Mouse (Mus musculus): Measurements from ENCODE around the gene Aurka. TPM values are rescaled to one million over a fixed set of nuclear protein-coding genes. Genes with fewer than 3 reads are reported as not detected.

The Aurka gene
- polyA plus RNA-seq, 1 experiment from 2014 or later: 165 TPM

DNA sequence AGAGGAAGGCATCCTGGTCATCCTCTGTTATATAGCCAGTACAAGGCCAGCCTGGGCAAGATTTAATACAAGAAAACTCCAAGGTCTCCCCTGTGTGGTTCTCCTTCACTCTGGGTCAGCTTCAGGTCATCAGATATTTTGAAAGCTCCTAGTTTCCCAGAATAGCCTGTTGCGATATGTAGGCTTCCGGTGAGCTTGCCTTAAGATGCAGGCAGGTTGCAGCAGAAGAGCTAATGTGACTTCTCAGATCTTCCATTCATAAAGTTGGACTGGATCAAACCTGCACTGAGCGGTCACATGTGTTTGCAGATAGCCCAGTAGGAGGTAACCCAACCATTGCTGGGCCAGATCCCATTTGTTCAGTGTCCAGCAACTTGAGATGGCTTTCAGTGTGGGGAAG is 14.4 kb upstream of the Aurka start:
- DNase-seq (no peak), ATAC-seq (ENCODE audit: insufficient read depth) (no peak)
- Histone ChIP-seq H3K9ac (no peak overlapping the region), H3K4me3 (ENCODE audit: low read depth, low read length) (no peak overlapping the region), H3K9me3 (ENCODE audit: low read depth, low read length) (no peaks in the 10 kb centered on the region), H3K27me3 (ENCODE audit: insufficient read depth, low read length) (no peaks in the 10 kb centered on the region), H3K27ac (ENCODE audit: low read depth) (no peak overlapping the region), H3K36me3 (ENCODE audit: insufficient read depth) (peaks cover 24% of the 10 kb centered on the region), H3K4me1 (ENCODE audit: insufficient read depth) (no peaks in the 10 kb centered on the region), H3K4me2 (no peak overlapping the region)
- 88% methylated on average over 3 of the region's 3 CpGs for WGBS
- TF ChIP-seq CTCF (IDR thresholded peaks at IDR 0.05; ENCODE audit: low read depth): no peak

DNA sequence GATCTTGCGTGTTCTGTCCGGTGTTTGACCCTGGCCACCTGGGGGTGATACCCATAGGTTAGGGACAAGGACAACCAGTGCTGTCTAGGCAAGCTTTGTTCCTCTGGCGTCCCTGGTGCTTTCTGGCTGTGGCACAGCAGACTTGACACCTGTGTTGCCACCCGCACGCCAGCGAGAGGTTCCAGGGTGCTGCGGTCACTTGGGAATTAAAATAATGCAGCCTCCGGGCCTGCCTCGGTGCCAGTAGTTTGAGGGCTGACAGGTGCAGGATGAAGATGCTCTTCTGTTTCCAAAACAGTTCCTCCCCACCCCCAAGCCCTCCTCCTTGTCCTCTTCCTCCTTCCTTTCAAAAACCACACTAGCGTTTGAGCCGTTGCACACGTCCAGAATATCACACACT is 11.6 kb upstream of the Aurka start:
- no peaks in the 10 kb centered on the region for H3K27me3 ChIP-seq (ENCODE audit: insufficient read depth, low read length)
- 75% methylated on average over 12 of the region's 12 CpGs for WGBS
- H3K36me3 ChIP-seq (ENCODE audit: insufficient read depth): peaks cover 52% of the 10 kb centered on the region
- H3K9ac ChIP-seq: no peak overlapping the region
- no peaks in the 10 kb centered on the region for H3K4me1 ChIP-seq (ENCODE audit: insufficient read depth)
- no peak overlapping the region for H3K27ac ChIP-seq (ENCODE audit: low read depth)
- H3K4me3 ChIP-seq (ENCODE audit: low read depth, low read length): no peak overlapping the region
- no peak for TF ChIP-seq CTCF (IDR thresholded peaks at IDR 0.05; ENCODE audit: low read depth)
- no peak overlapping the region for H3K4me2 ChIP-seq
- no peak for ATAC-seq (ENCODE audit: insufficient read depth)
- no peaks in the 10 kb centered on the region for H3K9me3 ChIP-seq (ENCODE audit: low read depth, low read length)
- no peak for DNase-seq

DNA sequence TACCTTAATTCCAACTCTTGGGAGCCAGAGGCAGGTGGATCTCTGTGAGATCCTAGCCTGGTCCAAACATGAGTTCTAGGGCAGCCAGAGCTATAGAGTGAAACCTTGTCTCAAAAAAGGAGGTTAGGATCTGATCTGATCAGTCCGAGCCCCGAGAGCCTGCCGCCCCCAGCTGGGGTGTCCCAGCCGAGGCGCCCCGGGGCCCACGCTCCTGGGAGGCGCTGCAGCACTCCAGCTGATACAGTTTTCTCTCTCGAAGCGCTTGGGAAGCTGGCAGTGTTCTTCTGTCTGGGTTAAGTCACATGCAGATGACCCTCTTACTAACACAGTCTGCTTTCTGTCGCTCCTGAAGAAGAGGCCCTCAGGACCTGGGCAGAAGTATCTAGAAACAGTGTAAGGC is 11.0 kb upstream of the Aurka start:
- Histone ChIP-seq H3K36me3 (ENCODE audit: insufficient read depth) (peaks cover 58% of the 10 kb centered on the region), H3K9me3 (ENCODE audit: low read depth, low read length) (no peaks in the 10 kb centered on the region), H3K27ac (ENCODE audit: low read depth) (no peak overlapping the region), H3K4me3 (ENCODE audit: low read depth, low read length) (no peak overlapping the region), H3K27me3 (ENCODE audit: insufficient read depth, low read length) (no peaks in the 10 kb centered on the region), H3K4me1 (ENCODE audit: insufficient read depth) (no peaks in the 10 kb centered on the region), H3K4me2 (no peak overlapping the region), H3K9ac (no peak overlapping the region)
- ATAC-seq (ENCODE audit: insufficient read depth): no peak
- TF ChIP-seq CTCF (IDR thresholded peaks at IDR 0.05; ENCODE audit: low read depth): no peak
- no peak for DNase-seq
- WGBS: 87% methylated on average over 11 of the region's 11 CpGs

DNA sequence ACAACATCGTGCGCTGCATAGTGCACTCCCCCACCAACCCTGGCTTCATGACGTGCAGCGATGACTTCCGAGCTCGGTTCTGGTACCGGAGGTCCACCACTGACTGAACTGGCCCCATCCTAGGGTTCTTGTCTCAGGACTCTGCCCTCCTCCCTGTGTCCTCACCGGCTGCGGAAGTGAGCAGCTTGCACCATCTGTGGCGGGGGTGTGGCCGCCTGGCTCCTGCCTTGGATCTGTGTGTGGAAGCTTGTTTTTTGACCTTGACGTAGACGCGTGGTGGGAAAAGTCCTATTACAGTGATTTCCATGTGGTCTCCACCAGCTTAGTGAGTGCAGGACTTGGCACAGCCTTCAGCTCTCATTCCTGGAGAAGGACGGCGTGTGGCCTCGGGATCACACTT is 10.2 kb upstream of the Aurka start:
- Histone ChIP-seq H3K9ac (no peak overlapping the region), H3K27me3 (ENCODE audit: insufficient read depth, low read length) (no peaks in the 10 kb centered on the region), H3K4me1 (ENCODE audit: insufficient read depth) (no peaks in the 10 kb centered on the region), H3K9me3 (ENCODE audit: low read depth, low read length) (no peaks in the 10 kb centered on the region), H3K4me3 (ENCODE audit: low read depth, low read length) (no peak overlapping the region), H3K4me2 (no peak overlapping the region), H3K36me3 (ENCODE audit: insufficient read depth) (peaks cover 66% of the 10 kb centered on the region), H3K27ac (ENCODE audit: low read depth) (no peak overlapping the region)
- no peak for ATAC-seq (ENCODE audit: insufficient read depth)
- WGBS: 92% methylated on average over 17 of the region's 17 CpGs
- no peak for TF ChIP-seq CTCF (IDR thresholded peaks at IDR 0.05; ENCODE audit: low read depth)
- DNase-seq: no peak

DNA sequence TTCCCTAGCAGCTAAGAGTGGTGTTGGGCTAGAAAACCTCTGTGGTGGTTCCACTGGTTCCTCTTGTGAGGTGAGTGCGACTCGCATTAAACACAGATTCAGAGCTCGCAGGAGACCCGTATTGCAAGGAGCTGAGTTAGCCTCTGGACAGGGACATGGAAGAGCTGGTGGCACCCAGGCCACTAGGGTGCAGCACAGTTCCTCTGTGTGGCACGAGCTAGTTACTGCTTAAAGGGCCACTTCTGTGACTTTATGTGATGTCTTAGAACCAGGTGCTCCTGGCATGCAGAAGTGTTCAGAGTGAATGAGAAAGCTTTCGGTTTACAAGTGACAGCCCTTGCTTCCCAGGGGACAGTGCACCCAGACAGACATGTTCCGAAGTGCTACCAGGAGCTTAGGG is 8.0 kb upstream of the Aurka start:
- TF ChIP-seq CTCF (IDR thresholded peaks at IDR 0.05; ENCODE audit: low read depth): peak; percentile 70
- Histone ChIP-seq H3K4me2 (no peak overlapping the region), H3K4me3 (ENCODE audit: low read depth, low read length) (no peak overlapping the region), H3K4me1 (ENCODE audit: insufficient read depth) (no peaks in the 10 kb centered on the region), H3K9ac (no peak overlapping the region), H3K27me3 (ENCODE audit: insufficient read depth, low read length) (no peaks in the 10 kb centered on the region), H3K36me3 (ENCODE audit: insufficient read depth) (peaks cover 88% of the 10 kb centered on the region), H3K27ac (ENCODE audit: low read depth) (no peak overlapping the region), H3K9me3 (ENCODE audit: low read depth, low read length) (no peaks in the 10 kb centered on the region)
- ATAC-seq (ENCODE audit: insufficient read depth): no peak
- peak; percentile 76 for DNase-seq
- WGBS: 71% methylated on average over 7 of the region's 7 CpGs

DNA sequence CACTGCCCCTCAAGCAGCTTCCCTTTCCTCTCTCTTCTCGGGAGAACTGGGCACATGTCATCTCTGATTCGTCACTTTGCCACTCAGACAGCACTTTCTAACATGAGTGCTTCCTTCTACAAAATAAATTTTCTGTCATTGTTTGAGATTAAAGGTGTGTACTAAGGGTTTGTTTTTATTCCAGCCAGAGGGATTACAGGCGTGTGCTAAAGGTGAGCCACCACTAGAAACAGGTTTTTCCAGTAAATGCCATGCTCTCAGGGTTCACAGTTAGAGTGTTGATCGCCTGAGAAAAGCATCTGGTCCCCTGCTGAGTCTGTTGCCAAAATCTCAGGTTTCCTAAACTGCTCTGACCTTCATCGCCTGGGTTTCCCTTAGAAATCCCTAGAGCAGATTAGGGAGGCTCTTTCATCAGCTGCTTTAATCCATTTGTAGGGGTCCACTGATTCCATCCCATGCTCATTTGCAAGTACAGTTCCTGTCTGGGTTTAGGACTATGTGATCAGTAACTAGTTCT is 6.7 kb upstream of the Aurka start:
- H3K27ac ChIP-seq (ENCODE audit: low read depth): no peak overlapping the region
- WGBS: 51% methylated on average over 5 of the region's 5 CpGs
- no peak overlapping the region for H3K4me2 ChIP-seq
- H3K36me3 ChIP-seq (ENCODE audit: insufficient read depth): peaks cover 94% of the 10 kb centered on the region
- no peaks in the 10 kb centered on the region for H3K27me3 ChIP-seq (ENCODE audit: insufficient read depth, low read length)
- ATAC-seq (ENCODE audit: insufficient read depth): no peak
- no peak overlapping the region for H3K4me3 ChIP-seq (ENCODE audit: low read depth, low read length)
- H3K4me1 ChIP-seq (ENCODE audit: insufficient read depth): no peaks in the 10 kb centered on the region
- no peak overlapping the region for H3K9ac ChIP-seq
- no peaks in the 10 kb centered on the region for H3K9me3 ChIP-seq (ENCODE audit: low read depth, low read length)
- DNase-seq: no peak
- TF ChIP-seq CTCF (IDR thresholded peaks at IDR 0.05; ENCODE audit: low read depth): no peak

DNA sequence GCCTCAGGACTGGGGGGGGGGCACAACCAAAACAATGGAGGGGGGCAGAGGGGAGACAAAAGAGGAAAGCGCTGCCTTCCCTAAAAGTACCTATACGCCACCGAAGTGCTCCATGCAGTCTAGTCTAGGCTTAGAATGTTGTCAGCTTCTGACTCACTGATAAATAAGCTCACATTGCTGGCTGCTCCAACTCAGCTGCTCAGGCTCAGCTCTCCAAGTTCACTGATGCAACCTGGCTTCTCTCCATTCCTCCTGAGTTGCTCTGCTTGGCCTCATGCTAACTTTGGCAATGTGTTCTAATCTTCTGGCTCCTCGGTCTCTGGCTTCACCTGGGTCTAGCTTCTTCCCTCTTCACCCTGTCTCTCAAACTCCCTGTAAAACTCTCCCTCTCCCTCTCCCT is 6.2 kb upstream of the Aurka start:
- WGBS: 80% methylated on average over 4 of the region's 4 CpGs
- DNase-seq (no peak), ATAC-seq (ENCODE audit: insufficient read depth) (no peak)
- Histone ChIP-seq H3K27ac (ENCODE audit: low read depth) (no peak overlapping the region), H3K36me3 (ENCODE audit: insufficient read depth) (peaks cover 89% of the 10 kb centered on the region), H3K4me1 (ENCODE audit: insufficient read depth) (peaks cover 3% of the 10 kb centered on the region; the same call in 1 of the 2 replicates), H3K9ac (no peak overlapping the region), H3K9me3 (ENCODE audit: low read depth, low read length) (no peaks in the 10 kb centered on the region), H3K27me3 (ENCODE audit: insufficient read depth, low read length) (no peaks in the 10 kb centered on the region), H3K4me2 (no peak overlapping the region), H3K4me3 (ENCODE audit: low read depth, low read length) (no peak overlapping the region)
- TF ChIP-seq CTCF (IDR thresholded peaks at IDR 0.05; ENCODE audit: low read depth): no peak

DNA sequence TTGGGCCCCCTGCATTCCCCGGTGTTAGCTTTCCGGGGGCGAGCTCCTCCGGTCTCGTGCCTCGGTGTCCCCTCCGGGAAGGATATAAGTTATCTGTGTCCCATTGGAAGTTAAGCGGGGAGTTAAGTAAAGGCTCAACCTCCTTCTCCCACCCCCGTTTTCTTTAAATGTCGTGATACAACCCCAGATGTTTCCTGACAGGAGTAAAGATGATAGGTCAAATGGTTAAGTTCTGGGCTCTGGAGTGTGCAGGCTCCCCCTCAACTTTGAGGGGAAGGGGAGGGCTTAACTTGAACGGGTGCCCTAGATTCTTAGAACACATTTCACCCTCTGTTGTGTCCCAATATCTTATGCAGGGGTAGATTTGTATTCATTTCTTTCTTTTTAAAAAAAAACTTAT is 923 bp upstream of the Aurka start:
- Histone ChIP-seq H3K36me3 (ENCODE audit: insufficient read depth) (peaks cover 58% of the 10 kb centered on the region), H3K27me3 (ENCODE audit: insufficient read depth, low read length) (no peaks in the 10 kb centered on the region), H3K9ac (peak overlapping the region; percentile 92), H3K4me1 (ENCODE audit: insufficient read depth) (peaks cover 15% of the 10 kb centered on the region; the same call in 1 of the 2 replicates), H3K9me3 (ENCODE audit: low read depth, low read length) (no peaks in the 10 kb centered on the region), H3K4me3 (ENCODE audit: low read depth, low read length) (peak overlapping the region; percentile 95), H3K27ac (ENCODE audit: low read depth) (peak overlapping the region; percentile 78), H3K4me2 (peak overlapping the region; percentile 81)
- no peak for TF ChIP-seq CTCF (IDR thresholded peaks at IDR 0.05; ENCODE audit: low read depth)
- DNase-seq (no peak), ATAC-seq (ENCODE audit: insufficient read depth) (no peak)
- 0% methylated on average over 11 of the region's 11 CpGs for WGBS

Measured in lung, embryonic 14.5 days (tissue).